Mouse (Mus musculus) hindbrain, postnatal 0 days (tissue): ENCODE results near the gene Dmgdh. TPM values are rescaled to one million over a fixed set of nuclear protein-coding genes. Genes with fewer than 3 reads are reported as not detected.

Experiments used
- ATAC-seq: fragments of 200-750 bp; cut with Nextera tagmentation; 2 replicates; pipeline ENCODE4 v1.8.0; 2017; ENCODE audit warnings: mild to moderate bottlenecking, moderate TSS enrichment, moderate library complexity
- DNase-seq: peaks from one replicate; pipeline ENCODE4 v3.0.0-alpha.2; 2015; ENCODE audit warnings: low spot score
- H3K27ac ChIP-seq: fragments of 300-500 bp; sonication (generic); 2 replicates; pipeline ENCODE4 v1.5.1; 2014; ENCODE audit warnings: mild to moderate bottlenecking
- H3K27me3 ChIP-seq: fragments of 300-500 bp; sonication (generic); 2 replicates; pipeline ENCODE4 v1.6.1; 2014; ENCODE audit warnings: low read length, mixed read lengths; ENCODE audit not compliant: insufficient read depth
- H3K36me3 ChIP-seq: fragments of 300-500 bp; sonication (generic); 2 replicates; pipeline ENCODE4 v1.6.1; 2014; ENCODE audit warnings: low read length, mixed read lengths; ENCODE audit not compliant: insufficient read depth
- H3K4me1 ChIP-seq: fragments of 300-500 bp; sonication (generic); 2 replicates; pipeline ENCODE4 v1.6.1; 2014; ENCODE audit warnings: antibody characterized with exemption, low read length, mixed read lengths; ENCODE audit not compliant: insufficient read depth
- H3K4me2 ChIP-seq: fragments of 300-500 bp; sonication (generic); 2 replicates; pipeline ENCODE4 v1.6.1; 2014; ENCODE audit warnings: low read depth, mild to moderate bottlenecking, low read length, moderate library complexity, mixed read lengths
- H3K4me3 ChIP-seq: fragments of 300-500 bp; sonication (generic); 2 replicates; pipeline ENCODE4 v1.5.1; 2014; ENCODE audit warnings: low read length
- H3K9ac ChIP-seq: fragments of 300-500 bp; sonication (generic); replicated peaks from 2 replicates; pipeline ENCODE4 v1.6.1; 2014; ENCODE audit warnings: mild to moderate bottlenecking, low read length, moderate library complexity, mixed read lengths
- H3K9me3 ChIP-seq: fragments of 300-500 bp; sonication (generic); 2 replicates; pipeline ENCODE4 v1.6.1; 2016; ENCODE audit warnings: low read length, mixed read lengths
- CTCF ChIP-seq: IDR thresholded peaks from 2 replicates; pipeline ENCODE4 v1.5.1; 2016; ENCODE audit warnings: antibody characterized with exemption, control low read depth, low read depth
- WGBS: fragments of 180-500 bp; shearing (Covaris S2); extraction: QIAGEN DNeasy Blood & Tissue Kit; methylation state at CpG from one replicate; pipeline ENCODE4 v1.1.7; 2014; 5-methylcytosine and 5-hydroxymethylcytosine counted together
- microRNA-seq, 2 experiments: library from miRNA; unstranded; fragments of <30 nt; microRNA quantifications; one replicate each; pipeline ENCODE4; 2016
- polyA plus RNA-seq: library from polyadenylated mRNA; unstranded; fragments of >200 nt; fragmentation: Nextera tagmentation; extraction: Ambion mirVana; gene quantifications from 2 replicates; pipeline ENCODE4 v1.2.1, GENCODE M21; 2015
- total RNA-seq: library from RNA; depleted of rRNA; stranded (reverse); fragments of >200 nt; gene quantifications from 2 replicates; pipeline ENCODE4 v1.2.3, GENCODE M21; 2014; rRNA removed

The Dmgdh gene
- total and polyA plus RNA-seq, 2 experiments from 2014 or later = 0.21 to 0.28 TPM

DNA sequence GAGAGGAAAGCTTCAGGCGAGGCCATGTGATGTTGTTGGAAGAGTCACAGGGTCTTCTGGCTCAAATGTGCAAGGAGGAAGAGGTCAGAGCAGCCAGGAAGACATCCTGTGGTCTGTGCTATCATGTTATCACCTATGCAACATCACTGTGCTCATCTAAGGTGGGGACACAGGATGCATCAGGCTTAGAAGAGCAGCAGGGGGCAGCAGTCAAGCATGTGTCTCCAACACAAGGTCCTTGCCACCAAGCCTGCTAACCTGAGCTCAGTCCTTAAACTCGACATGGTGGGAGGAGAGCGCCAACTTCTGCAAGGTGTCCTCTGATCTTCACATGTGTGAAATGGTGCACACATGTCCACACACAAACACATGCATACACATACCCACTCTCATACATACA, 111.1 kb downstream of the Dmgdh start:
- DNase-seq (peak; percentile 32), ATAC-seq (peak; percentile 41; the same call in 1 of the 2 replicates)
- Histone ChIP-seq H3K4me2 (no peak overlapping the region), H3K9me3 (no peaks in the 10 kb centered on the region), H3K4me1 (peaks cover 8% of the 10 kb centered on the region; the same call in 1 of the 2 replicates), H3K4me3 (no peak overlapping the region), H3K27me3 (no peaks in the 10 kb centered on the region), H3K27ac (no peak overlapping the region), H3K36me3 (no peaks in the 10 kb centered on the region), H3K9ac (no peak overlapping the region)
- peak; percentile 44 for TF ChIP-seq CTCF
- 86% methylated on average over 3 of the region's 3 CpGs for WGBS

DNA sequence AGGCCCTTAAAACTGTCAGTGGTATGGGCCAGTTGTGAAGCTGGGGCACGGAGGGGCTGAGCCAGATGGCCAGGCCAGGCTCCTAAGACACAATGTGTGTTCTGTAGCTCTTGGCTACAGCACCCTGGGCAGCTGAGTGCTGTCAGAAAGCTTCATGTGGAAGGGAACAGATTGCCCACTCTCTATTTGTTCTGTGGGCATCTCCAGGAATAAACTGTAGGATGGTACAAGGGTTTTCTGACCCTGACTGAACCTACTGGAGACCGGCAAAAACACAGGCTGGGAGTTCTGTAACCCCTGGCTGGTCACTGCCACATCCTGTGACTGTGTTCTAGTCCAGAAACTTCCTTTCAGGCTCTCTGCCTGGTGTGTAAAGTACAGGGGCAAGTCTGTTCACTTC, 111.8 kb downstream of the Dmgdh start:
- Histone ChIP-seq H3K4me2 (no peak overlapping the region), H3K4me3 (no peak overlapping the region), H3K27me3 (no peaks in the 10 kb centered on the region), H3K27ac (peak overlapping the region; percentile 51; the same call in 1 of the 2 replicates), H3K36me3 (no peaks in the 10 kb centered on the region), H3K9me3 (no peaks in the 10 kb centered on the region), H3K9ac (no peak overlapping the region), H3K4me1 (peaks cover 8% of the 10 kb centered on the region; the same call in 1 of the 2 replicates)
- TF ChIP-seq CTCF = no peak
- DNase-seq = peak; percentile 44
- ATAC-seq = peak; percentile 70
- WGBS = 58% methylated on average over 2 of the region's 2 CpGs

DNA sequence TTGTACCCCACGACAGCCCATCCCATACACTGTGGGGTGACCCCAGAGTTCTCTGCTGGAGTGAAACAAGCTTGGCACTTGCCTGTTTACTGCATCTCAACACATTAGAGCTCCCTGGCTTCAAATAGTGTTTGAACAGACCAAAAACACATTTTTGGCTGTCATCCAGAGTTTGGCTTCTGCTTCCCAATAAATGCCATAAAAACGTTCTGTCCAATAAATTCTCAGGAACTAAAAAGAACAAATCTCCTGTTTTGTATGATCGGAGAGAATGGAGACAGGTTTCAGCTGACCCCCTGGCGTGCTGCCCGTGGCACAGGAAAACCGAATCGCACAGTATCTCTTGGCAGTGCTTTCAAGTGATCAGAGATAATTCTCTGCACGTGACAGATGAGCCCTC, 113.4 kb downstream of the Dmgdh start:
- no peak overlapping the region for H3K27ac ChIP-seq
- no peak for TF ChIP-seq CTCF
- no peak overlapping the region for H3K9ac ChIP-seq

DNA sequence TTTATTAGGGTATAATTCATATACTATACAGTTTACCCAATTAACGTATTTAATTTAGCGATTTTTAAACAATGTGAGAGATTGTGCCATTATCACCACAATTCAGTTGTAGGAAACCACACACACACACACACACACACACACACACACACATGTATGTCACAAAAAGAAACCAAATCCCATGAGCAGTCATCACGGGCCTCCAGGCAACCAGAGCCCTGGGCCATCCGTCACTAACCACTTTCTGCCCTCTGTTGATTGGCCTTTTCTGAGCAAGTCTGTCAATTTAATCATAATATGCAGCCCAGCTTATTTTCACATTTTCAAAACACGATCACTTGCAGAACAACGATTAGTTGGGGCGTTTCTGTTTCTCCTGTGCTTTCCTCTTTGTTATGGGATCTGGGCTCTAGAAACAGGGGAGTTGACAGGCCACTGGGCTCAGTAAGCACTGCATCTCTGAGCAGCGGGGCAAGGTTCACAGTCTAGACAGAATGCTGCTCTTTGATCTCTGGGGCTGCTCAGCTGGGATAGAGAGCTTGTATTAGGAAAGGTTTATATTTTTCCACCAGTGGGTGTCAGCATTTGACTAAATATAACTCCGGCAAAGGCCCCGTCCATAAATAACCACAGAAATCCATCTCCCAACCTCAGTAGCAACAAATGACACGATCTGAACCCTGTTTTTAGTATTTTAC, 118.9 kb downstream of the Dmgdh start:
- ATAC-seq (peak; percentile 85), DNase-seq (peak; percentile 89)
- no peaks in the 10 kb centered on the region for H3K4me1 ChIP-seq
- H3K4me2 ChIP-seq = no peak overlapping the region
- peak; percentile 64 for TF ChIP-seq CTCF
- no peak overlapping the region for H3K9ac ChIP-seq
- H3K36me3 ChIP-seq = no peaks in the 10 kb centered on the region
- no peaks in the 10 kb centered on the region for H3K27me3 ChIP-seq
- no peaks in the 10 kb centered on the region for H3K9me3 ChIP-seq
- no peak overlapping the region for H3K4me3 ChIP-seq
- 53% methylated on average over 11 of the region's 11 CpGs for WGBS
- no peak overlapping the region for H3K27ac ChIP-seq

More for the DNA sequence above, 113.4 kb downstream of the Dmgdh start:
- DNase-seq (peak; percentile 70), ATAC-seq (no peak)
- Histone ChIP-seq H3K27me3 (no peaks in the 10 kb centered on the region), H3K4me1 (peaks cover 8% of the 10 kb centered on the region; the same call in 1 of the 2 replicates), H3K4me3 (no peak overlapping the region), H3K4me2 (no peak overlapping the region), H3K36me3 (no peaks in the 10 kb centered on the region), H3K9me3 (no peaks in the 10 kb centered on the region)
- WGBS = 37% methylated on average over 8 of the region's 8 CpGs

DNA sequence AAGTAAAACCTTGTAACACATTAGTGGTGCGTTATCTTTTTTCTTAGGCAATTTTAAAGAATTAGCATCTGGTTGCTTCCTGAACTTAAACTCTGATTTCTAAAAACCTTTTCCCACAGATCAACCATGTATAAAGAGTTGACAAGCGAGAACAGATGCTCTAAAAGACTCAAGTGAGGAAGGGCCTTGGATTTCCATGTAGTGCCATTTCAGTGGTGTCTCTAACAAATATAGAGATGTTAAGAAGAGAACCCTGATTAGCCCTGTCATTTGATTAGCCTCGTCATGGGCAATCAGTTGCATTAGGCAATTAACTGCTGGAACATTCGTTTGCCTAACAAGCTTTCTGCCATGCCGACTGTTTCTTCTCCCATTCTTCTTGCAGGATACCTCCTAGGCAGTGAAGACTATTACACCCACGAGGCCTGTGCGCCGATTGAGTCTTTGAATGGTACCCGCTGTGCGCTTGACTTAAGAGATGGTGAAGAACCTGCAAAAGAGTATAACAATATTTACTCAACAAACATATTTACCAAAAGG, 119.5 kb downstream of the Dmgdh start:
- Histone ChIP-seq H3K27me3 (no peaks in the 10 kb centered on the region), H3K9ac (no peak overlapping the region), H3K27ac (no peak overlapping the region), H3K4me2 (no peak overlapping the region), H3K4me1 (no peaks in the 10 kb centered on the region), H3K9me3 (no peaks in the 10 kb centered on the region), H3K4me3 (no peak overlapping the region), H3K36me3 (no peaks in the 10 kb centered on the region)
- DNase-seq (no peak), ATAC-seq (peak; percentile 48; the same call in 1 of the 2 replicates)
- 71% methylated on average over 10 of the region's 10 CpGs for whole genome bisulfite sequencing
- no peak for TF ChIP-seq CTCF

DNA sequence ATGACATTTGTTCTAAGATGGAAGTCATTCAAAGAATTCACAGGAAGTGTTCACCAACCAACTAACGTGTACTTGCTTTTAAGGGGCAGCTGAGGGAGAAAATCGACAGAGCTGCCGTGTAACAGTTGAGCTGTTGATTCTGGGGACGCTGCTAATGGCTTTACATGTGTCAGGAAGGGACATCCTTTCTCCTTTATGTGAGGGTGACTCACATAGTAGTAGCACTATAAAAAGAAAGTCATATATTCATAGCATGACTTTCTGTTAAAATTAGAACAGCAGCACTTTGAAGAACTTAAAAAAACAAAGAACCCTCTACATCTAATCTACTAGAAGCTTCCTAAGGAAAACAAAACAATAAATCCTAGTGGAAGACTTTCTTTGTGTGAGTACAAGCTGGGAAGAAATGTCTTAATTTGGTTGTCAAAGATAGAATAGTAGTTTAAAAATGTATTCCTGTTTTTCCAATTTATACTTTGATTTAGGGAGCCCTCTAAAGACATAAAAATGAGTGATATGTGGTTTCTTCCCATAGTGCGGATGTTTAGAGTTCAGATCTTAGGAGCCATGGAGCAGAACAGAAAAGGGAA, 122.9 kb downstream of the Dmgdh start:
- H3K36me3 ChIP-seq = no peaks in the 10 kb centered on the region
- no peak overlapping the region for H3K4me2 ChIP-seq
- 80% methylated on average over 5 of the region's 5 CpGs for WGBS
- H3K4me1 ChIP-seq = no peaks in the 10 kb centered on the region
- no peak for TF ChIP-seq CTCF
- no peak overlapping the region for H3K9ac ChIP-seq
- H3K9me3 ChIP-seq = no peaks in the 10 kb centered on the region
- no peak overlapping the region for H3K4me3 ChIP-seq
- H3K27ac ChIP-seq = no peak overlapping the region
- no peaks in the 10 kb centered on the region for H3K27me3 ChIP-seq
- DNase-seq = no peak
- no peak for ATAC-seq

Small RNA genes lying within 50 kb of the gene (microRNA-seq; reads per million reads assigned to microRNA genes)
- 0 reads per million in 2 experiments for gene Mir5624

Other genes starting within 250 kb of the Dmgdh start
- 34.5 and 39.4 TPM in 2 replicates for gene Jmy, start 174.6 kb upstream of the Dmgdh start, total RNA-seq
- 8.8 and 9.4 TPM in 2 replicates for gene Jmy, start 174.6 kb upstream of the Dmgdh start, polyA plus RNA-seq
- gene Bhmt, start 36.5 kb upstream of the Dmgdh start, total RNA-seq = 0.05 TPM in 1 of 2 replicates, not detected in the other
- gene Bhmt, start 36.5 kb upstream of the Dmgdh start, polyA plus RNA-seq = 0.98 and 1.1 TPM in 2 replicates
- gene Bhmt2, start 131 bp upstream of the Dmgdh start, total RNA-seq = not detected in 2 replicates
- gene Bhmt2, start 131 bp upstream of the Dmgdh start, polyA plus RNA-seq = 0.05 and 0.14 TPM in 2 replicates
- gene Arsb, start 97.2 kb downstream of the Dmgdh start, total RNA-seq = 16.0 and 19.0 TPM in 2 replicates
- 9.3 and 11.7 TPM in 2 replicates for gene Arsb, start 97.2 kb downstream of the Dmgdh start, polyA plus RNA-seq